Mouse (Mus musculus): ENCODE data around the gene Selenbp1. TPM values are rescaled to one million over a fixed set of nuclear protein-coding genes. Genes with fewer than 3 reads are reported as not detected.
"Not testable (repeated sequence)": the region's sequence is repeated elsewhere in the genome, so short reads cannot be mapped to it uniquely, and the experiment has no call there.

The Selenbp1 gene
- polyA plus RNA-seq, 1 experiment = 24.6 TPM

DNA sequence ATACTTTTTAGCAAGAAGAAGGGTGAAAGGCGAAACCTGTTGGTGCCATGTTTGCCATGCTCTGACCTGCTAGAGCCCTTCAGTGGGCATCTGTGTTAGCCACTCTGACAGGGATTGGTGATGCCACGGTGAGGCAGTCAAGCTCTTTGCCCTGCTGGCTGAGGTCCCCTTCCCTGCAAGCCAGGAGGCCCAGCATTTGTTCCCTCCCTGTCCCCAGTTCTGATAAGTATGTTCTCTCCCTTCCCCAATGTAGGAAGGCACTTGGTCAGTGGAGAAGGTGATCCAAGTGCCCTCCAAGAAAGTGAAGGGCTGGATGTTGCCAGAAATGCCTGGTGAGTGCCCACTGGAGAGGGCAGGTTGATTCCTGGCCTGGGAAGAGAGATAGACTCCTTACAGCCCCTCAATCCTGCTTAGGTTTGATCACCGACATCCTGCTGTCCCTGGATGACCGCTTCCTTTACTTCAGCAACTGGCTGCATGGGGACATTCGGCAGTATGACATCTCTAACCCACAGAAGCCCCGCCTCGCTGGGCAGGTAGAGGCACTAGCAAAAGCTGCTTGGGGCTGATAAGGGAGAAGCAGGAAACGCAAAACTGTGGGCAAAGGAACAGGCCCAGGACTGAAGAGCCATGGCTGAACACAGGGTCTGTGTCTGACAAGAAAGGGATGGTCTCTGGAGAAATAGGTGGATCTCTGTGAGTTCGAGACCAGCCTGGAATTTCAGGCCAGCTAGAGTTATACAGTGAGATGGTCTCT lies 9.5 kb downstream of the Selenbp1 start:
- not testable (repeated sequence) for H3K4me1 ChIP-seq (ENCODE audit: control insufficient read depth, insufficient read depth, low read length); H3K27me3 ChIP-seq (ENCODE audit: control insufficient read depth, insufficient read depth, low read length); H3K27ac ChIP-seq (ENCODE audit: control insufficient read depth, insufficient read depth, low read depth, low read length); H3K36me3 ChIP-seq (ENCODE audit: control insufficient read depth, insufficient read depth, low read length); H3K4me3 ChIP-seq (ENCODE audit: control insufficient read depth, low read depth, low read length)

DNA sequence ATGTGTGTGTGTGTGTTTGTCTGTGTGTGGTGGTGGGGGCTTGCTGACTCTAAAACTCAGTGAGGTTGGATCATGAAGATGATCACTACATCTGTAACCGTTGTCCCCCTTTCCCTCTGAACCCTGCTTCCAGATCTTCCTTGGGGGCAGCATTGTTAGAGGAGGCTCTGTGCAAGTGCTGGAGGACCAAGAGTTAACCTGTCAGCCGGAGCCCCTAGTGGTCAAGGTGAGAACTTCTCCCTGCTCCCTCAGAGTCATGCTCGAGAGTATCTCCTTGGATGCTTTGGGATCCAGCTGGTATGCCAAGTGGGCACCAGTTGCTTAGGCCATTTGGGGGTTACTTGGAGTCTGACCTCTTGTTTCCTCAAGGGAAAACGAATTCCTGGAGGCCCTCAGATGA lies 10.8 kb downstream of the Selenbp1 start:
- peak; percentile 37; the same call in 1 of the 2 replicates for TF ChIP-seq CTCF (IDR thresholded peaks at IDR 0.05; ENCODE audit: control insufficient read depth, insufficient read depth, insufficient replicate concordance, low read depth, low read length)
- not testable (repeated sequence) for H3K36me3 ChIP-seq (ENCODE audit: control insufficient read depth, insufficient read depth, low read length); H3K27me3 ChIP-seq (ENCODE audit: control insufficient read depth, insufficient read depth, low read length); H3K27ac ChIP-seq (ENCODE audit: control insufficient read depth, insufficient read depth, low read depth, low read length); H3K4me3 ChIP-seq (ENCODE audit: control insufficient read depth, low read depth, low read length); H3K4me1 ChIP-seq (ENCODE audit: control insufficient read depth, insufficient read depth, low read length)

DNA sequence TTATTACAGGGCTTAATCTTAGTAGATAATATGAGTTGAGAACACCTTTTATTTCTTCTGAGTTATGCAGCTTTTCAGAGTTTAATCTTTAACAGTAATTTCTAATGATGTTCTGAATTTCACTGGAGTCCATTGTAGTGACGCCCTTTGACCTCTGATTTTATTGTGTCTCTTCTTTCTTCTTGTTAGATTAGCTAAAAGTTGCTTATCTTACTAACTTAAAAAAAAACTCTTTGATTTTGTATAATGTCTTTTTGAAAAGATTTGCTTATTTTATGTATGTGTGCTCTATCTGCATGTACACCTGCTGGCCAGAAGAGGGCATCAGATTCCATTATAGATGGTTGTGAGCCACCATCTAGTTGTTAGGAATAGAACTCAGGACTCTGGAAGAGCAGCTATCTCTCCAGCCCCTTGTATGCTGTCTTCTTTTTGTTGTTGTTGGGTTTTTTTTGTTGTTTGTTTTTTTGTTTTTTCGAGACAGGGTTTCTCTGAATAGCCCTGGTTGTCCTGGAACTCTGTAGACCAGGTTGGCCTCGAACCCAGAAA lies 15.3 kb downstream of the Selenbp1 start:
- no peak overlapping the region for H3K4me3 ChIP-seq (ENCODE audit: control insufficient read depth, low read depth, low read length)
- no peaks in the 10 kb centered on the region for H3K27me3 ChIP-seq (ENCODE audit: control insufficient read depth, insufficient read depth, low read length)
- no peak overlapping the region for H3K27ac ChIP-seq (ENCODE audit: control insufficient read depth, insufficient read depth, low read depth, low read length)
- H3K4me1 ChIP-seq (ENCODE audit: control insufficient read depth, insufficient read depth, low read length) = peaks cover 5% of the 10 kb centered on the region
- TF ChIP-seq CTCF (IDR thresholded peaks at IDR 0.05; ENCODE audit: control insufficient read depth, insufficient read depth, insufficient replicate concordance, low read depth, low read length) = no peak
- no peak for TF ChIP-seq POLR2A (IDR thresholded peaks at IDR 0.05; ENCODE audit: control insufficient read depth, low read depth, low read length)
- no peaks in the 10 kb centered on the region for H3K36me3 ChIP-seq (ENCODE audit: control insufficient read depth, insufficient read depth, low read length)

DNA sequence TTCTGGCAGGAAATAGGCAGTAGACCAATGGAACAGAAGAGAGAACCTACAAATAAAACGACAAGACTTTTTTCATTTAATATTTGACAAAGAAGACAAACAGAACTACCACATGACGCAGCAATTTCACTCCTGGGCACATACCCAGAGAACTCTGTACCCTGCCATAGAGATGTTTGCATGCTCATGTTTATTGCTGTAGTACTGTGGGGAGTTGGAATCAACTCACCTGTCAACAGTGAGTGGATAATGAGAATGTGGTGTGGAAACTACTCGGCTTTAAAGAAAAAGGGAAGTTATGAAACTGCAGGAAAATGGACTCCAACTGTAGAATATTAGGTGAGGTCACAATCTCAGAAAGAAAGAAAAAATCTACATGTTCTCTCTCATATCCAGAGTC lies 16.8 kb downstream of the Selenbp1 start:
- Histone ChIP-seq H3K36me3 (ENCODE audit: control insufficient read depth, insufficient read depth, low read length) (no peaks in the 10 kb centered on the region), H3K27me3 (ENCODE audit: control insufficient read depth, insufficient read depth, low read length) (no peaks in the 10 kb centered on the region), H3K4me3 (ENCODE audit: control insufficient read depth, low read depth, low read length) (no peak overlapping the region), H3K4me1 (ENCODE audit: control insufficient read depth, insufficient read depth, low read length) (peaks cover 5% of the 10 kb centered on the region), H3K27ac (ENCODE audit: control insufficient read depth, insufficient read depth, low read depth, low read length) (no peak overlapping the region)
- no peak for TF ChIP-seq CTCF (IDR thresholded peaks at IDR 0.05; ENCODE audit: control insufficient read depth, insufficient read depth, insufficient replicate concordance, low read depth, low read length)
- TF ChIP-seq POLR2A (IDR thresholded peaks at IDR 0.05; ENCODE audit: control insufficient read depth, low read depth, low read length) = no peak

DNA sequence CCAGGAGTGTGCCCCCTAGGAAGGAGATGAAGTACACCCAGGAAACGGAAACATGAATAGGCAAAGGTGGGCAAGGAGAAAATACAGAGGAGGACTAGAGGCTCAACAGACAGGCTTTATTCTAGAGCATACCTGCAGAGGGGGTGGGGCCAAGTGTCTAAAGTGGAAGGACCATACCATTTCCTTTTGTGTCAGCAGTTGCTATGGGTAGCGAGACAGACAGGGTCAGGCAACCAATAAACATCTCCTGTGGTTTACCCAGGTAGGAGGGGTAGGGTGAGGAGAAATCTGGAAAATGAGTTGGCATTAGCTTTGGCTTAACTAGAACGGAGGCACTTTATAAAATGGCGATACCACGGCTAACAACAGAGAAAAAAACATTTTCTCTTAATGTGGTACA lies 19.9 kb downstream of the Selenbp1 start:
- H3K27me3 ChIP-seq (ENCODE audit: control insufficient read depth, insufficient read depth, low read length) = no peaks in the 10 kb centered on the region
- peaks cover 10% of the 10 kb centered on the region for H3K4me1 ChIP-seq (ENCODE audit: control insufficient read depth, insufficient read depth, low read length)
- H3K4me3 ChIP-seq (ENCODE audit: control insufficient read depth, low read depth, low read length) = peak overlapping the region; percentile 68; the same call in 1 of the 2 replicates
- TF ChIP-seq CTCF (IDR thresholded peaks at IDR 0.05; ENCODE audit: control insufficient read depth, insufficient read depth, insufficient replicate concordance, low read depth, low read length) = no peak
- no peak for TF ChIP-seq POLR2A (IDR thresholded peaks at IDR 0.05; ENCODE audit: control insufficient read depth, low read depth, low read length)
- peak overlapping the region; percentile 29; the same call in 1 of the 2 replicates for H3K27ac ChIP-seq (ENCODE audit: control insufficient read depth, insufficient read depth, low read depth, low read length)
- H3K36me3 ChIP-seq (ENCODE audit: control insufficient read depth, insufficient read depth, low read length) = no peaks in the 10 kb centered on the region; the same call in 1 of the 2 replicates

DNA sequence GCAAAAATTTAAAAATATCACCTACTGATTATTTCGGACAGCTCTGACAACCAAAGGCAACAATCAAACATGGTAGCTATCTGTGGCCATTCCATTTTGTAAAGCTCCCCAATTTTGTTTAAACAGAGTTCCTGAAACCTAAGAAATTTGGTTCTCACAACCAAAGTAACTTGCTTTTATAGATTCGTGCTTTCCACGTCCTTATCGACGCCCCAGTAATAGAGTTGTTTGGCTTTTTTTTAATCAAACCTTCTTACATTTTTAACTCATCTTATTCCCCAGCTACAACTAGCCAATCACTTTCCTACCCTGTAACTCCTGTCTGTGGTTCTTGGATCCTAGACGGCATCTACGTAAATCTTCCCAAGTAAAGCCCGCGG lies 20.5 kb downstream of the Selenbp1 start:
- no peak for TF ChIP-seq POLR2A (IDR thresholded peaks at IDR 0.05; ENCODE audit: control insufficient read depth, low read depth, low read length)
- TF ChIP-seq CTCF (IDR thresholded peaks at IDR 0.05; ENCODE audit: control insufficient read depth, insufficient read depth, insufficient replicate concordance, low read depth, low read length) = no peak
- H3K4me1 ChIP-seq (ENCODE audit: control insufficient read depth, insufficient read depth, low read length) = peaks cover 10% of the 10 kb centered on the region
- no peaks in the 10 kb centered on the region for H3K27me3 ChIP-seq (ENCODE audit: control insufficient read depth, insufficient read depth, low read length)
- peak overlapping the region; percentile 97 for H3K4me3 ChIP-seq (ENCODE audit: control insufficient read depth, low read depth, low read length)
- H3K27ac ChIP-seq (ENCODE audit: control insufficient read depth, insufficient read depth, low read depth, low read length) = peak overlapping the region; percentile 95
- H3K36me3 ChIP-seq (ENCODE audit: control insufficient read depth, insufficient read depth, low read length) = no peaks in the 10 kb centered on the region; the same call in none of the 2 replicates

DNA sequence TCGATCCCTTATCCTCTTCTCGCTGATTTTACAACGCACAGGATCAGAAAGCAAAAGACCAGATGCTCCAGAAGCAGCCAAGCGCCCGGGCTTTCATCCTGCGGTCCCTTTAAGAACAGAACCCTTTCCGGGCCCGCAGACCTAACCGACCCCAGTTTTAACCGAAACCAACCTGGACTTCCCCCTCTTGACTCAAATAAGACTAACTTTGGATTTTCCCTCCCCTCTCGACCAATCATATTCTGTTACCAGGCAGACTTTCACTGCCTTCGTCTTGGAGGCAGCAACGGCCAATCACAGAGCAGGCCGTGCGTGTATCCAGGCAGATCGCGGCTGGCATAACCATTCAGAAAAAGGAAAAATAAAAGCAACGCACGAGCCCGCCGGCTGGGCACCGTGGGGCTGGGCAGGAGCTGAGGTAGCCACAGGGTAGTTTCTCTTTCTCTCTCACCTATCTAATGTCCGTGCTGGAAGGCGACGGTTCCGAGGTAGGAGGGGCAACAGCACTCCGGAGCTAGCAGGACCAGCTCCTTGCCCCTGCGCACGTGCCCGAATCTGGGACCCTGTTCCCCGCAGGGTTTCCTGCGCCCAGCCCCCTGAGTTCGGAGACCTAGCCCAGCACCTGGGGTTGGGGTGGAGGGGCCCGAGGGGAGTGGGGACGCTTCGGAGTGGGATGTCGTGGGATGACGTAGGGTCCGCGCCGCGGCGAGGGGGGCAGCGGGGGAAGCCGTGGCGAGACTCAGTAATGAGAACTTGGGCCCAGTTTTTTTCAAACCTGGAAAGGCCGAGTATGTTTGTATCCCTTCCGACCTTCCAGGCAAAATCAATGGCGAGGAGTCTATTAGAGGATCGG lies 21.1 kb downstream of the Selenbp1 start, which contains the start of gene Rfx5:
Gene Rfx5, plus strand, starts transcription at position 312 of the 853 bp plus-strand sequence.
- peaks cover 10% of the 10 kb centered on the region for H3K4me1 ChIP-seq (ENCODE audit: control insufficient read depth, insufficient read depth, low read length)
- TF ChIP-seq CTCF (IDR thresholded peaks at IDR 0.05; ENCODE audit: control insufficient read depth, insufficient read depth, insufficient replicate concordance, low read depth, low read length) = no peak
- TF ChIP-seq POLR2A (IDR thresholded peaks at IDR 0.05; ENCODE audit: control insufficient read depth, low read depth, low read length) = peak; percentile 78
- peak within 1 kb of the TSS; percentile 97 for H3K27ac ChIP-seq (ENCODE audit: control insufficient read depth, insufficient read depth, low read depth, low read length)
- peaks cover 2% of the 10 kb centered on the region for H3K36me3 ChIP-seq (ENCODE audit: control insufficient read depth, insufficient read depth, low read length)
- H3K4me3 ChIP-seq (ENCODE audit: control insufficient read depth, low read depth, low read length) = peak within 1 kb of the TSS; percentile 97
- H3K27me3 ChIP-seq (ENCODE audit: control insufficient read depth, insufficient read depth, low read length) = no peaks in the 10 kb centered on the region

Measured in testis, adult 2 months (tissue).